In the genomic region with DNA sequence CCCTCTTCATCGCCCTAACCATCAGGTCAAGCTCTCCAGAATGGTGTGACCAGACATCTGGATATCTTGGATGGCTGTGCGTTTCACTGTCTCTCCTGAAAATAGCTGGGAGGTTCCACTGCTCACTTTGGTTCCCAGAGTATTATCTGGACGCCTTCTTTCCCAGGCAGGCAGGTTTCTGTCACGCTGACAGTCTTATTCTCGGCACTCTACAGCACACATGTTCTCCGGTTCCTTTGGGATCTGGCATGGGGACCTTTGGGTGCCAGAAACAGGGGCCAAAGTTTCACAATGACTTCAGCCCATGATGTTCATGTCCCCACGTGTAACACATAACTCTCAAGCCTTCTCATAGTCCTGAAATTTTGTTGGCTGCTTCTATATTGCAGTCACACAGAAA, we compare ENCODE assay signal across 20 mouse cellular contexts.
A peak's percentile ranks its signal among the peaks of the same experiment; 100 is the strongest.
DNase-seq lines count a peak whose midpoint lies in the region; ATAC-seq and TF ChIP-seq lines count a peak whose summit lies in the region.
"Had no signal": no experiment of that assay in that cellular context is flagged by ENCODE, and none has a peak within 500 bp of the region (broad histone marks: within the 10 kb centered on the region; RNA-seq: fewer than 3 reads in every experiment).

No protein-coding gene starts in this region.

- intact Hi-C loops in heart, postnatal 36 days (cut with DNase I) = no loop called here

- H3K9ac ChIP-seq in lung, postnatal 0 days (replicated peaks; ENCODE audit: low read depth) = no peak overlapping the region
- H3K9ac ChIP-seq in heart, embryonic 13.5 days = no peak overlapping the region
- H3K9ac ChIP-seq: hindbrain, embryonic 12.5 days; lung, embryonic 14.5 days; stomach, embryonic 15.5 days had no signal

- no peak for TF ChIP-seq CTCF in lung, postnatal 0 days (IDR thresholded peaks at IDR 0.05)

- H3K27me3 ChIP-seq in lung, postnatal 0 days (replicated peaks; ENCODE audit: insufficient read depth, low read length) = no peaks in the 10 kb centered on the region
- no peaks in the 10 kb centered on the region for H3K27me3 ChIP-seq in heart, embryonic 13.5 days (replicated peaks)
- H3K27me3 ChIP-seq: hindbrain, embryonic 12.5 days; stomach, embryonic 15.5 days had no signal

- H3K9me3 ChIP-seq in lung, postnatal 0 days (ENCODE audit: low read length) = no peaks in the 10 kb centered on the region
- H3K9me3 ChIP-seq in heart, embryonic 13.5 days = no peaks in the 10 kb centered on the region
- H3K9me3 ChIP-seq: embryonic facial prominence, embryonic 10.5 days; G1E; hindbrain, embryonic 12.5 days; stomach, embryonic 15.5 days had no signal

- no peak for ATAC-seq in lung, postnatal 0 days
- ATAC-seq in heart, embryonic 13.5 days (ENCODE audit: extremely low read depth, insufficient number of reproducible peaks, low FRiP score, low TSS enrichment) = no peak
- ATAC-seq: forebrain, embryonic 14.5 days; inflammation-experienced regulatory T-cells, adult 6 months had no signal

- no peaks in the 10 kb centered on the region; the same call in 1 of the 2 replicates for H3K4me1 ChIP-seq in lung, postnatal 0 days (ENCODE audit: insufficient read depth, low read depth, low read length)
- H3K4me1 ChIP-seq in heart, embryonic 13.5 days = peaks cover 43% of the 10 kb centered on the region
- H3K4me1 ChIP-seq: hindbrain, embryonic 12.5 days had no signal

- no peak for TF ChIP-seq EP300 in lung, postnatal 0 days (IDR thresholded peaks at IDR 0.05)

- no peak overlapping the region for H3K4me3 ChIP-seq in lung, postnatal 0 days (ENCODE audit: low read depth, low read length)
- H3K4me3 ChIP-seq in heart, embryonic 13.5 days = no peak overlapping the region
- H3K4me3 ChIP-seq: embryonic facial prominence, embryonic 10.5 days; erythroblast, embryonic 14.5 days; hindbrain, embryonic 12.5 days; stomach, embryonic 15.5 days had no signal

- no peak overlapping the region for H3K27ac ChIP-seq in lung, postnatal 0 days (ENCODE audit: low read length)
- peak overlapping the region; percentile 44 for H3K27ac ChIP-seq in heart, embryonic 13.5 days (replicated peaks)
- H3K27ac ChIP-seq: embryonic facial prominence, embryonic 10.5 days; hindbrain, embryonic 12.5 days; stomach, embryonic 15.5 days had no signal

- peak; percentile 46 for DNase-seq in lung, postnatal 0 days (ENCODE audit: low spot score)
- DNase-seq in lung, postnatal 4 days = no peak
- peak; percentile 53 to 63 for DNase-seq in heart, postnatal 36 days
- DNase-seq in cerebellum, postnatal 14 days = no peak
- DNase-seq in layer of hippocampus, adult 9-10 months (ENCODE audit: low spot score) = no peak
- no peak for DNase-seq in thymus, postnatal 36 days
- DNase-seq: cerebellum, postnatal 36 days; kidney, postnatal 4 days; layer of hippocampus, postnatal 36 days; left cerebral cortex, postnatal 4 days; lung, embryonic 14.5 days; thymus, adult 2 months had no signal

- WGBS in lung, postnatal 0 days = 63% methylated on average over 7 of the region's 7 CpGs
- WGBS in heart, embryonic 13.5 days = 31% methylated on average over 7 of the region's 7 CpGs

- H3K4me2 ChIP-seq in lung, postnatal 0 days (replicated peaks; ENCODE audit: low read depth, low read length) = no peak overlapping the region
- no peak overlapping the region for H3K4me2 ChIP-seq in heart, embryonic 13.5 days
- H3K4me2 ChIP-seq: hindbrain, embryonic 12.5 days; lung, embryonic 14.5 days; stomach, embryonic 15.5 days had no signal

- no peaks in the 10 kb centered on the region for H3K36me3 ChIP-seq in lung, postnatal 0 days (ENCODE audit: insufficient read depth, low read length)
- no peaks in the 10 kb centered on the region for H3K36me3 ChIP-seq in heart, embryonic 13.5 days
- H3K36me3 ChIP-seq: embryonic facial prominence, embryonic 10.5 days; G1E; hindbrain, embryonic 12.5 days; stomach, embryonic 15.5 days had no signal

Comparison
In these comparisons a context has a peak if more than half of its experiments do, and no peak if none do; other contexts are left out.
1. DNase-seq: peak in lung, postnatal 0 days (single experiment) and heart, postnatal 36 days (2 of 2); none in lung, postnatal 4 days (0 of 2), cerebellum, postnatal 14 days (0 of 2), layer of hippocampus, adult 9-10 months (single experiment) and thymus, postnatal 36 days (0 of 2).